Mouse (Mus musculus): Measurements from ENCODE around the gene Cd300ld.
"Not testable (repeated sequence)": the region's sequence is repeated elsewhere in the genome, so short reads cannot be mapped to it uniquely, and the experiment has no call there.

Gene Cd300ld

DNA sequence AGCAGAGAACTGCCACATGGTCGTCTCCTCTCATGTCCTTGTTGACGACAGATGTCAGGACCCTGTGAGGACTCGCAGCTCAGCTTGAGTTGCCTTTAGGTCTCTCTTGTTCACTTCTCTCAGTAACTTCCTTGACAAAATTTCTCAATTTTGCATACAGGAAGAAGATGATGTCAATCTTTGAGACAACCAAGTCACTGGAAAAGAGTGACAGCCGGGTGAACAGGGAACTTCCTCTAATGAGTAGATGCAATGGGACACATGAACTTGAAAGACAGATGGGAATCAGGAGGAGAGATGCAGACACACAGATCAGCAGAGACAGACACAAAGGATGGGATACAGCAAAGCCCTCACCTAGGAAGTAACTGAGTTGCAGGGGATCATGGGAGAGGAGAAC, at the start of gene Cd300ld:
Gene Cd300ld (minus strand): TSS at position 130 of the 400 bp plus-strand sequence.
- DNase-seq (ENCODE audit: low spot score): no peak

GRCm38 (mm10) chr11:115037669-115038068, 47.9 kb upstream of the Cd300ld start, which contains the start of gene Cd300ld5:
Gene Cd300ld5 (minus strand): TSS chr11:115037769.
- DNase-seq (ENCODE audit: low spot score): not testable (repeated sequence)

- not testable (repeated sequence) for DNase-seq (ENCODE audit: low spot score)
Observed at GRCm38 (mm10) chr11:115026912-115027311, 37.2 kb upstream of the Cd300ld start, which contains the start of gene Cd300ld4. Gene Cd300ld4 (minus strand): TSS chr11:115027012.

DNA sequence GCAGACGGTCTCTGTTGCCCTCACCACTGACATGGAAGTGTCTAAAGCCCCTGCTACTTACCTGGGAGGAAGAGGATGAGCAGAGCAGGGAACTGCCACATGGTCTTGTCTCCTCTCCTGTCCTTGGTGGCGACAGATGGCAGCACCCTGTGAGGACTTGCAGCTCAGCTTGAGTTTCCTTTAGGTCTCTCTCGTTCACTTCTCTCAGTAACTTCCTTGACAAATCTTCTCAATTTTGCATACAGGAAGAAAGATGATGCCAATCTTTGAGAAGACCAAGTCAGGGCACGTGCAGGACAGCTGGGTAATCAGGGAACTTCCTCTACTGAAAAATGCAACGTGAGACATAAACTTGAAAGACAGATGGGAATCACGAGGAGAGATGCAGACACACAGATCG, 26.4 kb upstream of the Cd300ld start, which contains the start of gene Cd300ld2:
Gene Cd300ld2 (minus strand): TSS at position 101 of the 400 bp plus-strand sequence.
- DNase-seq (ENCODE audit: low spot score): not testable (repeated sequence)

DNA sequence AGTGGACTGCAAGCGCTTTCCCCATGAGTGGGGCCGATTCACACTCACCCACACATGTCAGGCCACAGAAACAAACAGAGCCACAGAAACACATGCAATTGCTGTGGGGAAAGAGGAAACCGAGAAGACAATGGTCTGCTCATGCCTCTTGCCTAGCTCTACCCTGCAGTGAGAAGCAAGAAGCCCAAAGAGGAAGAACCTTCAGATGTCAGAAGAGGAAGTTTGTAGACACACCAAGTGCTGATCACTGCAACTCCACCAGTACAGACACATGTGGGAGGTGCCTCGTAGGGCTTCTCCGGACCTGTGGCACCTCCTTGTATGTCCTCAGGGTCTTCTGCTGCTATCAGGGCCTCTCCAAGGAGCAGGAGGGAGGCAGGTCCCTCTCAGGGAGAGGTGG, 14.3 kb upstream of the Cd300ld start:
- no peak for DNase-seq (ENCODE audit: low spot score)

DNA sequence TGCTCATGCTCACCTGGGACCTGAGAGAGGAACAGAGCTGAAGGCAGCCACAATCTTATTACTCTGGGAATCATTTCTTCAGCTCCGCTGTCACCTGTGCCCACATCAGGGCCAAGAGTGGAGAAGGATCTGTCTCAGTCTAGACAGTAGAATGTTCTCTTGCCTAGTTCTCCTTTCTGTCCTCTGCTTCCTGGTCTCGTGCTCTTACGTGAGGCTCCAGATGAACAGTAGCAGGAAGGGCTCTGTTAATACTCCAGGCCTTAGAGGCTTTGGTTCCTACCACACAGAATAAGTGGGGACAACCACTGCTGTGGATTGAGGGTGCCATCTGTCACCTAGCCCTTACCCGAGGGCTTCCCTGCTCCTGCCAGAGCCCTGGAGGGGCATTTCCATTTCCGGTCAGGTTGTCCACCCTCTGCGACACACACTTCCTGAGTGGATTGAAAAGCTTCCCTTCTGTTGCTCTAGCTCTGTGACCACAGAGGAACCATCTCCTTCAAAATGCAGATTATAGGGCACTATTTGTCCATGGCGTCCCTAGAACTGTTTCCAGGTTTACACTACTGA, 11.8 kb upstream of the Cd300ld start, which contains the start of gene Cd300c2:
Gene Cd300c2 (minus strand): TSS at position 407 of the 567 bp plus-strand sequence.
- no peak for DNase-seq (ENCODE audit: low spot score)

DNA sequence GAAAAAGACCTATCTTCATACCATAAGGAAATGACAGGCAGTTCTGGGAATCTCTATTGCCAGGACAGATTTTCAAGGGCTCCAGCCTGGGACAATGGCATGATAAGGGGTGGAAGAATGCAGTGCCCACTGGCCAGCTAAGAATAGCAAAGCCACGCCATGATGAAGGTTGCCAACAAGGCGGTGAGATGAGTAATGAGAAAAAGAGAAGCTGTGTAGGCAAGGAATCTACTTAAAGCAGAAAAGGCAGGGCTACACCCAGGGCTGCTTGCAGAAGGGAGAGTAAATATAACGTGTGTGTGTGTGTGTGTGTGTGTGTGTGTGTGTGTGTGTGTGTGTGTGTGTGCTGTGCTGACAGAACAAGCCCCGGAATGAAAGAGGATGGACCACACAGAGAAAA, 7.9 kb downstream of the Cd300ld start:
- no peak for DNase-seq (ENCODE audit: low spot score)

DNA sequence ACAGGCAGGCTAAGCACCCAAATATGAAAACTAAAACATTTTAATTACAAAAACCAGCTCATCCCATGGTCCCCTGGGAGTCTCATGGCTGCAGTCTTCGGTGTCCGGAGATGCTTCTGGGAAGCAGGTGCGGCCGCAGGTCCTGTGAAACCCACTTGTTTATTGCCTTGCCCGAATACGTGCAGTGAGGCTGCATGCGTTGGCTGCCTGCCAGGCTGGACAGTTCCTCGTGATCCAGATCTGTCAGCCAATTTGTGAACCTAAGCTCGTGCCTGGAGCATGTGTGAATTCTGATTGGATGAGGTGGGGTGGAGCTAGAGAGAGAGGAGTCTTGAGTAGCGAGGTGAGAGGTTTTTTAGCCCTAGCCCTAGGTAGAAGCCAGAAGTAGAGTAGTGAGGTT, 17.0 kb downstream of the Cd300ld start:
- no peak for DNase-seq (ENCODE audit: low spot score)

DNA sequence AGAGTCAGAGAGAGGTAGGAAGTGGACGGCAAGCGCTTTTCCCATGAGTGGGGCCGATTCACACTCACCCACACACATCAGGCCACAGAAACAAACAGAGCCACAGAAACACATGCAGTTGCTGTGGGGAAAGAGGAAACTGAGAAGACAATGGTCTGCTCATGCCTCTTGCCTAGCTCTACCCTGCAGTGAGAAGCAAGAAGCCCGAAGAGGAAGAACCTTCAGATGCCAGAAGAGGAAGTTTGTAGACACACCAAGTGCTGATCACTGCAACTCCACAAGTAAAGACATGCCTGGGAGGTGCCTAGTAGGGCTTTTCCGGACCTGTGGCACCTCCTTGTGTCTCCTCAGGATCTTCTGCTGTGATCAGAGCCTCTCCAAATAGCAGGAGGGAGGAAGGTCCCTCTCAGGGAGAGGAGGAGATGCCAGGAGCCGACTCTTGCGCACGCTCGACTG, 20.9 kb downstream of the Cd300ld start, which contains the start of gene Cd300c:
Gene Cd300c (minus strand): TSS at position 406 of the 456 bp plus-strand sequence.
- no peak for DNase-seq (ENCODE audit: low spot score)

DNA sequence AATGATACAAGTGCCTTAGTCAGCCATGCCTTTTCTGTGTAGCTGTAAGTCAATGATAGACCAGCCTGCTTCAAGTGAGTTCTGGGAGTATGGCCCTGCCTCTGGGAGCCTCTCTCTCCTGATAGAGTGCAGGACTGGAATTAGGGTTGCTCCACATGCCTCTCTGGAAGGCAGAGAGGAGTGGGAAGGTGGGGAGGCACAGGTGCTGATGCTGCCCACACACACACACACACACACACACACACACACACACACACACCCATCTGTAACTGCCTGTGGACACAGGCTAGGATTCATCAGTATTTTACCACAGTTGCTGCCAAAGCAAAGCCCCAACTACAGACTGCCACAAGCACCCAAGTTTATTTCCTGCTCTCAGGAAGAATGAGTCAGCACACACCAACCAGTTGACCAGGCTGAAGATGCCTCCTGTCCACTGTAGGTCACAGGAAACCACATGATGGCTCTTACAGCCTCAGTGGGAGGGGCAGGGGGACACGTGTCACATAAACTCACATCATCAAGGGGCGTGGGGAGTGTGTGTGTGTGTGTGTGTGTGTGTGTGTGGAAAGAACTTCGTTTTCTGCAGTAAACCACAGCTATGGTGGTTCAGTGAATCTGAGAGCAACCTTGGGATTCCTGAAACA, 24.4 kb downstream of the Cd300ld start:
- DNase-seq (ENCODE audit: low spot score): no peak

DNA sequence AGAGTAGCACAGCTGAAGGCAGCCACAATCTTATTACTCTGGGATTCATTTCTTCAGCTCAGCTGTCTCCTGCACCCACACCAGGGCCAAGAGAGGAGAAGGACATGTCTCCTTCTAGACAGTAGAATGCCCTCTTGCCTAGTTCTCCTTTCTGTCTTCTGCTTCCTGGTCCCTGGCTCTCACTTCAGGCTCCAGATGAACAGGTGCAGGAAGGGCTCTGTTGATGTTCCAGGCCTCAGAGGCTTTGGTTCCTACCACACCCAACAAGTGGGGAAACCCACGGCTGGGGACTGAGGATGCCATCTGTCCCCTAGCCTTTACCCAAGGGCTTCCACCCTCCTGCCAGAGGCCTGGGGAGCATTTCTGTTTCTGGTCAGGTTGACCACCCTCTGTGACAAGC, 29.4 kb downstream of the Cd300ld start:
- no peak for DNase-seq (ENCODE audit: low spot score)

DNA sequence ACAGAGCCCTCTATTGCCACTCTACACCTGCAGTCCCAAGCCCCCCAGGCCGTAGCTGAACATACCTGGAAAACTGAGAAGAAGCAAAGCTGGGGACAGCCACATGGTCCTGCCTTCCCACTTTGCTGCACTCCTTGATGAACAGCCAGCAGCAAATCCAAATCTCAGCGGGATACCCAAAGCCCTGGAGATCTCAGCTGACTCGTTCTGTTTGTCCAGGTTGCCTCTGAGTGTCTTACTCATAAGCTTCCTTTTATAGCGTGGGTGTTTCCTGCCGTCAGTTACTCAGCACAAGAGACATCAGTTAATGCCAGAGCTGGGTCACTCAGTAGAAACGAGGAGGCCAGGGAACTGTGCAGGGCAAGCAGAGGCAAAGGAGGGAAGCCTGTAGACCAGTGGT, 55.6 kb downstream of the Cd300ld start, which contains the start of gene Cd300lb:
Gene Cd300lb (minus strand): TSS at position 243 of the 400 bp plus-strand sequence.
- no peak for DNase-seq (ENCODE audit: low spot score)

DNA sequence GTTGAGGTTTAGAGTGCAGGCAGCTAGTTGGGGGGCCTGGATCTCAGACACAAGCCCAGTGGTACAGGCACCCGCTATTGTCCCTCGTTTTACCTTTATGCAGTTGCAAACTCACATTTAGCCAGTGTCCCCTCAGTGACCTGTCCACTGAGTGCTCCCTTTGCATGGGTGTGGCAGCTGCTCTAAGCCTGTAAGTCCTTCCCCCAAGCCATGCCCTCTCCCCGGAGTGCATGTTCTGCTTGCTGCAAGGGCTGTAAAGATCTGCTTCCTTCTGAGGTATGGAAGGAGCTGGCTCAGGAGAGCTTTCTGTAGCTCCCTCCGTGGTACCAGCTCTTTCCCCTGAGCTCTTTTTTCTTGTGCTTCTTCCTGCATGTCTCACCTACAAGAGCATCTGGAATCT, 56.1 kb downstream of the Cd300ld start:
- no peak for DNase-seq (ENCODE audit: low spot score)

Measured in MN1 (cell line).